Mouse (Mus musculus) megakaryocyte, embryonic 14.5 days (primary cell): ENCODE results near the gene Cenpj.

Experiments used
- FLI1 ChIP-seq: IDR thresholded peaks from 2 replicates; pipeline ENCODE4 v1.6.1; 2012; ENCODE audit warnings: low read length, inconsistent platforms, mixed read lengths
- GATA1 ChIP-seq: IDR thresholded peaks from 3 replicates; pipeline ENCODE4 v1.6.1; 2012; ENCODE audit warnings: mixed read lengths, low read length, inconsistent platforms, borderline replicate concordance

GRCm38 (mm10) chr14:56575969-56576901 lies 1.0 kb upstream of the Cenpj start:
- TF ChIP-seq GATA1, result no peak
- no peak for TF ChIP-seq FLI1
